Mouse (Mus musculus) naive thymus-derived CD4-positive, alpha-beta T cell, adult 2 months (primary cell): ENCODE data around the gene Syt12.

Experiments used
- DNase-seq: peaks from one replicate; pipeline ENCODE4 v3.0.0-alpha.2; 2011; ENCODE audit warnings: low read depth

Gene Syt12

DNA sequence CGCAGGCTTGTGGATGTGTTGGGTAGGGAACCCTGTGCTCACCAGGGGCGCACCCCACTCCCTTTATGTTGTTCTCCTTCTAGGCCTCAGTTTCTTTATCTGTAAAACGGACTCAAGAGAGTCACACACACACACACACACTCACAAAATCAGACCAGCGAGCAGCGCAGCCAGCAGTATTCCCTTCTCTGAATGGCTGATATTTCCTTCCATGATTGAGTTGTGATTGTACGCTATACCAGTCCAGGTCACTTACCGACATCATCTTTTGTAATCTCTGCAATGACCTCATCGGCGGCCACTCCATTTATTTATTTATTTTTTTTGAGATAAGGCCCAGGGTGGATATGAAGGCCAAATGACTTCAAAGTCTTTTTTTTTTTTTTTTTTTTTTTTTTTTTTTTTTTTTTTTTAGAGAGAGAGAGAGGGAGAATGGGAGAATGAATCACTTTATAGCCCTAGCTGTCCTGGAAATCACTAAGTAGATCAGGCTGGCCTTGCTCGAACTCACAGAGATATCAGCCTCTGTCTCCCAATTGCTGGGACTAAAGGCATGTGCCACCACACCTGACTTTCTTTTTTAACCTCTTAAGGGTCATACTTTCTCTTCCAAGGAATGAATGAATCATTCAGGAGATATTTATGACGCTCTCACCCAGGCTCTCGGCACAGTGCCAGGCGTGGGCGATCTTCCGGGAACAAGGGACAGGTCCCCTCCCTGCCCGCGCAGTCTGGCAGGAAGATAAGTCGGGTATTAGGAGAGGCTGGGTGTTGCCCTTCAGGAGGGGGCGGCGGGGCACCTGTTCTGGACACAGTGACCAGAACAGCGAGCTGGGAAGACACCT, at the start of gene Syt12:
Syt12 (minus strand) TSS at position 103 of the 845 bp plus-strand sequence.
- no peak for DNase-seq

DNA sequence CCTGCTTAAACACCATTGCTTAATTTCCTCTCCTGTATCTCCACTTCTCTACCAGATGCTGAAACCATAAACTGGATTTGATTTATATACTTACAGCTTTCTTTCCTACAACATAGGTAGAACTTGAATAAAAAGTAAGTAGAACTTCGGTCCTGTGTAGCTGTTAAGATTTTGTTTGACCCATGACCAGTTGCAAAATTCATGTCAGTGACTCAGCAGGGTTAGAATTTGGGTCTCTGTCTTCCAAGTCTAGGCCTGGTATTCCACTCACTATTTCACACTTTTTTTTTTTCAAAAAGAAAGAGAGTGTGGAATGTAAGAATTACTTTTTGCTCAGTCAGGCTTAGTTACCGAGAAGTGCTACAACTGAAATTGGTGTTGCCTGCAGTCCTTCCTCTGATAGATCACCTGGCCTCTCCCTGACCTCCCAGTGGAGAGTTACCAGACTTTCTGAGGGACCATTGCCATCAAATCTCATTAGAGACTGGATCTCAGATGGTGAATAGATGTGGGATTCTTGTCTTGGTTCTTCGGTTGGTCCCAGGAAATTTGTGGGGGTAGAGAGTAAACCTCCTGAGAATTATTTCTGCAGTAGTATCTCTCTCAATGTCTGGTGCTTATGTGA, 44.3 kb upstream of the Syt12 start:
- DNase-seq, result no peak

DNA sequence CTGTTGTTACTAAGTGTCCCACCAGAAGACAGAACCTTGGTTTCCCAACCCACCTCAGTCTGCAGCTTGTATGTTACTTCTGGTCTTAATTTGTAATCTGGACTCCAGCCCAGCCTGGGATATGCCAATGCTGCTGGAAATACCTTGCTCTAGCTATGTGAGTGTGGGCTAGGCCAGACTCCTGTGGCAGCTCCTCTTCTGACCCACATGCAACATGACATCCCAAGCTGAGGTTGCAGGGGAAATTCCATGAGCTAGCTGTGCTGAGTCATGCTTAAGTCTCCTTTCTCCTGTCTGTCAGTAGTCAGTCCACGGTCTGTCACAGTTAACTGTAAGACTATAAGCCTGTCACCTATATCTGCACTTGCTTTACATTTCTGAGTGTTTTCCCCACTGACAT, 40.2 kb upstream of the Syt12 start:
- no peak for DNase-seq

- no peak for DNase-seq
These were observed 39.0 kb upstream of the Syt12 start for GRCm38 (mm10) chr19:4516288-4516687.

- DNase-seq, result no peak
These were observed 38.5 kb upstream of the Syt12 start for GRCm38 (mm10) chr19:4515746-4516145.

DNA sequence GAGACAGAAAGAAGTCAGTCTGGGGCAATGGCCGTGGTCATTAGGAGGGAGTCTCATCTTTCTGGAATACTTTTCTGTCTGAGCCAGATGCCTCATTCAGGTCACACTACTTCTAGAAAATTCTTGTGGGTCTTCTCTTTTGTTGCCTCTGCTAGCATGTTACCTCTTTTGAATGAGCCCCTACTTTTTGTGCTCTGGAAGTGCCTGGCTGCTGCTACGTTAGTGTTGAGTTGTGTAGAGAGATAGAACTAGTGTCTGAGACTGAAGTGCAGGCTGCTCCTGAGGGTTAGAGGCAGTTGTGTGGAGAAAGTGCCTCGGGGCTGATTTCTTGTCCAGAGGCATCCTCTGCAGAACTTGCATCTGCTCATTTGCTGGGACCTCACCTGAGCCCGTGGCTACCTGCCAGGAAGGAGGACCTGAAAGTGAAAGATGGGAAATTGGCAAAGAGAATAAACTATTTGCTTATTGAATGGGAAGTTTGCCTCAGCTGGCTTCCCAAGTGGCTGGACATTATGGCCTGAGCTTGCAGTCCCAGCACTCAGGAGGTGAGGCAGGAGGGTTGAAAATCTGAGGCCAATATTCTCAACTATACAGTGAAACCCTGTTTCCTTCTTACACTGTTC, 36.1 kb upstream of the Syt12 start:
- DNase-seq, result no peak

DNA sequence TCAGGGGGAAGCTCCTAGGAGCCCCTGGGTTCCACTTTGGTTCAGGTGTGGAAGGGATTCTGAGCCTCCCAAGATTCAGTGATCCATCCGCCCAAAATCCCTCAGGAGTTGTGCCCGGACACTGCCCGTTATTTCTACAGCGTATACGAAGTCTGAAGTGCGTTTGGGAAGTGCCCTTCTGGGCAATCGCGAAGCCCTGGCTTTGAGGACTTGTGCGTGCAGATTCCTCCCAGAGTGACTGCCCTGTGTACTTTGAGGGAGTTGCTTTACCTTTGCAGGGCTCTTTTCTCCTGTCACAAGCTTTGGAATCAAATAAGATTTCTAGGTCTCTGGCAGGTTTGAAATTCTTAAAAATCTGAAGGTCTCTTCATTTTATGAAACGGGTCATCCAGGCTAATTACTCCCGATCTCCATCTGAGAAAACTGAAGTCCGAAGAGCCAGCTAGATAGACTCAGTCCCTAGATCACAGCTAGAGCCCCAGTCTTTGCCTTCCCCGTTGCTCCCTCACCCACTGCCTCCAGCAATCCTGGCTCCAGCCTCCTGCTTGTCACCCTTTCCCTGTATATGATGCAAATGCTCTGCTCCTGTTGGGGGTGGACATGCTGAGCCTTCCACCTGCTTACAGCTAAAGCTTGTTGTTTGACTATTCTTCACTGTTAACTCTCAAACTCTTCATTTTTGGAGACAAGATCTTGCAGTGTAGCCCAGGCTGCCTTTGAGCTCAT, 34.0 kb upstream of the Syt12 start:
- no peak for DNase-seq

- DNase-seq, result peak; percentile 99
These were observed 33.0 kb upstream of the Syt12 start, which contains the start of gene Pcx for GRCm38 (mm10) chr19:4509986-4510963. TSS of gene Pcx (plus strand) at chr19:4510472.

GRCm38 (mm10) chr19:4507746-4508145, 30.5 kb upstream of the Syt12 start:
- DNase-seq, result no peak

DNA sequence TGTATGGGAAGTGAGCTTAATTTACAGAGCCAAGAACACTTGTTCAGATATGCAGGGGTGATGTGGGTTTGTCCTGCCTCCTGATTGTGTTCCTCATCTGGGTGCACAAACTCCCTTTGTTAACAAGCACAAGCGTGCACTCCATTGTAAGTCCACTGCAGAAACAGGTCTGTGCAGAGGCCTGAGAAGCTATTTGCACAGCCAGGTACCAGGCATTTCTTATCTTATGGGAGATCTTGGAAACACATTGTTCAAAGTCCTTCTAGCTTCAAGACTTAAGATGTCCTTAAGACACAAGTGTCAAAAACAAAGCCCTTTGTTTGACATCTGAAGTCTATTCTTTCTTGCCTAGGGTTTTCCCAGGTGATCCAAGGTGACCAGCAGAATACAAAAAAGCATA, 27.6 kb upstream of the Syt12 start:
- no peak for DNase-seq

DNA sequence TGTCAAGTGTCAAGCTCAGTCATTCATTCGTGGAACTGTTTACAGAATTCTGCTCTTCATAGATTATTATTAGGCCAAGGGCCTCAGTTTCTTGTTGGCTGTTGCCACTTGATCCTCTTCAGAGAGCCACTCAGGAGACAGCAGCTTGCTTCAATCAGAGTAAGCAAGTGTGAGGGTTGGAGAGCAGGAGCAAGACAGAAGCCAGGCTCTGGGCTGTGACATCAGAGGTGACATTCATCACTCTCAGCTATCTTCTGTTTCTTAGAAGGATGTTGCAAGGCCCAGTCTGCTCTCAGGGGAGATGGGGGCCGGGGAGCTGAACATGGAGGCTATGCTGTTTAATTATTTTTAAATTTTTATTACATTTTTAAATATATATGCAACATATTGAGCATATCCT, 25.5 kb upstream of the Syt12 start:
- DNase-seq, result no peak

DNA sequence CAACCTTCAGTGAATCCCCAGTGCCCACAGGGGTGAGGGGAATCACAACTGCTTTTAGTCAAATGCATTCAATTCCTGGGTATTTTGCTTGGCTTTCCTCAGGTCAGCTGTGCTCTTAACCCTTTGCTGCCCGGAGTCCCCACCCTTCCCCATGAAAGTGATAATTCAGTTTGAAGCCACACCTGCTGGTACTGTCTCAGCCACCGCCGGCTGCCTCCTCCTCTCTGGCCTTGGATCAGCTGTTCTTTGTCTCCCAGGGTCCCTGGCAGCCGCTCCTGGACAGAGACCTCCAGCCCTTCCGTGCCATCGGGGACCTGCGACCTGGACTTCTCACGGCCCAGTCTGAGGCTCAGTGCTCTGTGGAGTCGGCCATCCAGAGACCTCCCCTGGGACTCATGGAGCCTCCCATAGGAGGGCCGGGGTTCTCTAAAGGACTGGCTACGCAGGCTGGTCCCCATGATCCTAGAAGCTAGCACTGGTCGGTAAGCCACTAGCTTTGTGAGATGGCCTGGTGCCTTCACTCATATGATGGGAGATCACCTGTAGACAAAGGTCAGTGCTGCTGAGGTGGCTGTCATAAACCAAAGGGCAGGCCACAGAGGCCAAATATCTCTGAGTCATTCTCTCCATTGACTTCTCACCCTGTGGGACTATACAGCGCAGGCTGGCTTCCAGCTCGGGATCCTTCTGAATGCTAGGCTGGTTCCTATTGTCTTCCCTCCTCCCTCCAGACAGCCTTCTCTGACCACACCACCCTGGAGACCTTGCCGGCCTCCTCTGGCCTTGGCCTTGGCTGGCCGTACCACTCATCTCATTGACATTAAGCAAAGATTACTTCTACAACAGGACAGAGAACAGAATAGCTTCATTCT, 21.1 kb upstream of the Syt12 start, which contains the start of gene 2010003K11Rik:
2010003K11Rik (minus strand) TSS at position 522 of the 872 bp plus-strand sequence.
- no peak for DNase-seq

DNA sequence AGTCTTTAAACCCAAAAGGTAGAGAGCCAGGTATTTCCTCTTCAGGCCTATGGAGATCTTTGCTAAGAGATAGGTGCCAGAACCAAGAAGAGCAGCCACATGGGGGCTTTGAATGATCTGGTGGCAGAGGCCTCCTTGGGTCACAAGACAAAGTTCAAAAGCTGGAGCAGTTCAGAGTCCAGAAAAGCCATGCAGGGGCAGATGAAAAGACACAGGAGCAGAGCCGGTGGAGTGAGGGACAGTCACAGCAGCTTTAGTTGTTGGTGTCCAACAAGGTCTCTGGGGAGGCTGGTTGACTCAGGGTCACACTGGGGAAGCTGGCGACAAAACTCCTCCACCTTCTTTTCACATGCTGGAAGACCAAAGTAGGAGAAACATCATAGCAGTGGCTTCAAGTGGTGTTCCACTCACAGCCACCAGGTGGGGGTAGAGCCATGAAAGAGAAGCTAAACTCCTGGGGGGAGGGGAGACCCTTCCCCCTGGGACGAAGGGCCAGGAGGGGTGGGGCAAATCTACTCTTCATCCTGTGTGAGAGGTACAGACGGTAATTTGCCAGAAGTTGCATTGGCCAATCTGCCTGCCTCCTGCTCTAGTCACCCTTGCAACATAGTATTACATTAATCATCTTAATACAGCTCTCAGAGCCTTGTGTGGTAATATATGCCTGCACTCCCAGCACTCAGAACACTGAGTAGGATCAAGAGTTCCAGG, 20.2 kb upstream of the Syt12 start:
- DNase-seq, result peak; percentile 83

- DNase-seq, result no peak
These were observed 19.5 kb upstream of the Syt12 start for GRCm38 (mm10) chr19:4496535-4497262.

DNA sequence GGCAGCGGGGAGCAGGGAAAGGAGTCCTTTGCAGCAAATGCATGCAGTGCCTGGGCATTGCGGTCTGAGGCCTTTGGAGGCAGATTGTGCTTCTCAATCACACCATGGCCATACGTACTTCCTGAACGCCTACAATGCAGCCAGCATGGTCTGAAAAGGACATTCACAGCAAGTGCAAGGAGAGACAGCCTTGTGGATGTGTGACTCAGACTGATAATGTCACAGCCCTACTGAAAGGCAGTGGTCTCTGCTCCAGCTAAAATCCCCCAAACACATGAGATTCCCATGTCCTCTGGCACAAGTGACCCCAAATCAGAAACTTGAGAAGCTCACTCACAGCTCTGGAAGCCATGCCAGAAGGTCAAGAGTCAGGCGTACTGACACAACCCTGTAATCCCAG, 18.6 kb upstream of the Syt12 start:
- no peak for DNase-seq

- no peak for DNase-seq
These were observed 17.5 kb upstream of the Syt12 start for GRCm38 (mm10) chr19:4494707-4495106.

- no peak for DNase-seq
These were observed 15.5 kb upstream of the Syt12 start for GRCm38 (mm10) chr19:4492526-4493296.
